Mouse (Mus musculus) B cell, adult 2 months (primary cell): ENCODE data around the gene Malrd1.
"Not testable (repeated sequence)": the region's sequence is repeated elsewhere in the genome, so short reads cannot be mapped to it uniquely, and the experiment has no call there.

ENCODE experiments used
- DNase-seq, 2 experiments: peaks; one replicate each; pipeline ENCODE4 v3.0.0; 2022

Gene Malrd1

DNA sequence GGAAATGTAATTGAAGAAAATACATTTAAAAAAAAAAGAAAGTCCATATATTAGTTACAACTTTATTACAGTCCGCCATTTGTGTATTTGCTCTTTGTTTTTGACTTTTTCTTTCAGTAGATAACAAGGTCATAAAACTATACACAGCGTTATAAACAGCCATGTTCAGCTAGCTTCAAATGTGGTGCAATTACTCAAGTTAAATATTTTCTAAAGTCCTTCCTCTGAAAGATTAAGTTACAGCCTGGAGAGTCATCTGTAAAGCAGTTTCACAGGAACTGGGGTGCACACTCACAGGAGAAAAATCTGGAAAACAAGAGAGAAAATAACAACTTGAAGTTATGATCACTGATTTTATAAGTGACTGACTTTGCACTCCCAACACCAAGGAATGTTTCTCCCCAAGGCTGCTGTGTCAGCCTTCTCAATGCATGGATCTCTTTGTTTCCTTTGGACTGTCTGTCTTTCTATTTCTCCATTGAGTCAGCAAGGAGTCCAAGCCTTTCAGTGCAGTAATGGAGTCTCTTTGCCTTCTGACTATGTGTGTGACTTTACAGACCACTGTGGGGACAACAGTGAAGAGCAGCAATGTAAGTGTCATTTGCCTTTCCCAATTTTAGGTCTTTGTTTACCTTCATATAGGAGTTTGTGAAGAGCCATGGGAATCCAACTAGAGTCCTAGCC lies at the start of gene Malrd1:
Gene Malrd1, plus strand, starts transcription at position 239 of the 684 bp plus-strand sequence.
- DNase-seq, result no peak

DNA sequence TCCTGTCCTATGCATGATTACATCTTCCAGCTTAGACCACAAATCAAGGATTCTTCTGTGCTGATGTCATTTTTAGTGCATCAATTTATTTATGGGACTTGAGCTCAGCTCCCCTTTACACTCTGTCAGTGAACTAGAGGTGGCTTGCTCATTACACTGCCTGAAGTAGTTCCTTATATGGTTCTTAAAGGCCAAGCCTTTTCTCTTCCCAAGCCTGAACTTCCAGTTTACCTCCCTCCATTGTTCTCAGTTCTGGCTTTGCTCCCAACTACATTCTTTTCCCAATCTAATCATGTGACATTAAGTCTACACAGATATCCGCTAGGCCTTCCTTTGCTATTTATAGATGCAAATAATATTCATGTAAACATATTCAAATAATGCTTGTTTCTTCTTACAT lies 12.4 kb downstream of the Malrd1 start:
- DNase-seq, result no peak

DNA sequence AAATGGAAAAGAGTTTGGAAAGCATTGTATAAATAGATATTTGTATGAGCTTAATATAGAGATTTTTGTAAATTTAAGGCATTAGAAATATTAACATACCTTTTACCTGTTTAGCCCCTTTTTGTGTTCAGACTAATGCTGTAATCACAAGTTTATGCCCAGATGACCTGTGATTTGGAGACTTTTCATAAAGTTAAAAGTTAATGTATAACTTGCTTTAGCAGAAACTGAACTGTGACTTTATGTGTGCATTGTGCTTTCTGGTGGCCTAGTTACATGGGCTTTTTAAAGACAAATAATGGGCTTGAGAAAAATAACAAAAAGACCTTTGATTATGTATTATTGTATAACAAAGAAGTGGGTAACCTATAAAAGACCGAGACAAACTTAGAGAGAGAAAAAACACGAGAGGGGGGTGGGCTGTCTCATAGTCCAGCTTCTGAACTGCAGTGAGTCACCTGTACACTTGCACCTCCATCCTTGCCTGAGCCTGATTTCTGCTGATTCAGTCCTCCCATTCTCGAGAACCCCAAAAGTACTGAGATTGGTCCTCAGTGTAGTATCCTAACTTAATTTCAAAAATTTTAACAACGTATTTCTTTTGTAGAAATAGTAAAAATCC lies 87.2 kb downstream of the Malrd1 start:
- no peak for DNase-seq

GRCm38 (mm10) chr2:15614026-15614425 lies 87.7 kb downstream of the Malrd1 start:
- DNase-seq, result no peak

- no peak for DNase-seq
Measured at GRCm38 (mm10) chr2:15635761-15636160, 109.5 kb downstream of the Malrd1 start.

DNA sequence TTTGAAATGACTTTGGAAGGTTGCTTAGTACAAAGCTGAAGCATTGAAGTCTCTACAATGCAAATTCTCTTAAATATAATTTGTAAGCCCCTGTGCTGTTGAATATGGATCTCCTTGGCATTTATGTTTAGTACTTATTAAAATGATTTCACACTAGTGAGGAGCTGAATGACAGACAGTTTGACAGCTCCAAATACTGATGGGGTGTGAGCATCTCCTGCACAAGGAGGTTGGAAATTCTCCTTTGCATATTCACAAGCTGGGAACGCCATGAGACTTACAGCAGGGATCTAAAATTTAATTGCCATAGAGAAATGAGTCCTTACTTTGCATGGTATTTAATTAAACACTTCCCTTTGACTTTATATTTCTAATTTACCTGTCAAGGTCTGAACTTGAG lies 117.6 kb downstream of the Malrd1 start:
- DNase-seq, result no peak

DNA sequence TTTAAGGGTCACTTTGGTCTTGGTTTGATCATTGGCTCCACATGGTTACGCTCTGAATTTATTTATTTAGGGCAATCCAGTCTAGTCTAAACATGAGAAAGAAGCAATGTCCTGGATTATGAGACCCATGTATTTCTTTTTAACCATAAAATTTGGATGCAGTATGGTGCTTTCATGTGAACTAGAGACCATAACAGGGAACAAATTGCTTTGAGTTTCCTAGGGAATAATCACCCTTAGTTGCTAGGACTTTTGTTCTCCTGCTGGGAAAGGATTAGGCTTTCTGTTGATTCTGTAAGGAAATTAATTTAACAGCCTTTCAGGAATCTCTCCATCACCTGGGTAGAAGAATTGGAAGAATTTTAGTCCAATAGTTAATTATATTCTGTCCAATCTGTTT lies 130.1 kb downstream of the Malrd1 start:
- DNase-seq, result no peak

GRCm38 (mm10) chr2:15702977-15703376 lies 176.7 kb downstream of the Malrd1 start:
- DNase-seq, result no peak

DNA sequence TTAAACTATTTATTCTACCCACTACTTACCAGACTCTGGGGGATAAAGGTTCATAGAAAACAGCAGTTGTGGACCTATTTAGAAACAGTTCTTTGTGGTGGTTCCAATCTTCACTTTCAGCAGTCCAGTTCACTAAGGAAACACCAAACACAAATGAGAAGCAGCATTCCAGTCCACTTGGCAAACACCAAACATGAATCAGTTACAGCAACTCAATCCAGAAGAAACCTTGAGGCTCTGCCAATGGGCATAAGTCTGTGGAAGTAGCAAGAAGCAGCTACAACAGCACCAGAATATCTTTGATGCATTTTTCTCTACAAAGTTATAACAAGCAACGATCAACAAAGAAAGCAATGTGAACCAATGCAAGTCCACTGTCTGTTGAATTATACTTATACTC lies 214.7 kb downstream of the Malrd1 start:
- no peak for DNase-seq

DNA sequence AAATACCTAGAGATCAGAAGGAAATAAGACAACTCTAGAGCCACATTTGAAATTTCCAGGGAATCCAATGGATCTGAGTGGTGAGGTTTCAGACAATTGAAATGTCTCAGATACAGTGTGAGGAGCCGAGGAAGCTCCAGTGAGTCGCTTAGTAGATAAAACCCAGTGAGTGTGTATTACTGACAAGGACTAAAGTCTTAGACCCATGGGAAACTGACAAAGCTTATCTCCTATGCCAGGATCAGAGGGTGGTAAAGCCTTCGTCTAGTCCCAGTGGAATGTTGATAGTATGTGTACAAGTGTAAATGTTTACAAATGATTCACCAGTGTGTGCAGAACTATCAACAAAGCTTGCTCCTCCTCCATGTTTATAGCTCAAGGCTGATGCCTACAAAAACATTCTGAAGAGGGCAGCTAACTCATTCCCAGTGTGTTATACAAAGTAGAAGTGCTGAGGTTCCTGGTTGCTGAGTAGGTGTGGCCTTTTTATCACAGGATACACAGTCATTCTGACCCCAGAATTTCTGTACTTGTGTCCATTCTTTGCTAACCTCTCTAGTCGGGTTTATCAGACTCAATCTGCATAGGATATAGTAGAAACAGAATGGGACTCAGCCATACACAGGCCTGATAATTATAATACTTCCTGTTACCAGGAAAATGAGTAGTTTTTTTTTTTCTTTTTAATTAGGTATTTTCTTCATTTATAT lies 218.9 kb downstream of the Malrd1 start:
- DNase-seq, result no peak

GRCm38 (mm10) chr2:15784818-15785217 lies 258.5 kb downstream of the Malrd1 start:
- DNase-seq, result no peak

DNA sequence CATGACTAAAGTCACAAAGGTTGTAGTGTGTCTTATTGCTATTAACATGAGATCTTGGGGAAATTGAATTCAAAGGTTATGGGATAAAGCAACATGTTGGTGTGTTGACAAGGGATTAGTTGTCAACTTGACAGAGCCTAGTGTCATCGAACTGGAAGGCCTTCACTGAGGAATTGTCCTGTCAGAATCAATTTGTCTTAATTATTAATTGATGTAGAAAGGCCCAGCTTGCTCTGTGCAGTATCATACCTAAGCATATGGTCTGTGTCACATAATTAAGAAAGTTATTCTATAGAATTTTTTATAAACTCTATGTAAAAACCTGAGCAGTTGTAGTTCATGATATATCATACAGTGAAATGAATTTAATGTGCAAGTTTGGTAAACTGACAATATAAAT lies 289.4 kb downstream of the Malrd1 start:
- no peak for DNase-seq

GRCm38 (mm10) chr2:15869380-15869779 lies 343.1 kb downstream of the Malrd1 start:
- DNase-seq, result no peak

DNA sequence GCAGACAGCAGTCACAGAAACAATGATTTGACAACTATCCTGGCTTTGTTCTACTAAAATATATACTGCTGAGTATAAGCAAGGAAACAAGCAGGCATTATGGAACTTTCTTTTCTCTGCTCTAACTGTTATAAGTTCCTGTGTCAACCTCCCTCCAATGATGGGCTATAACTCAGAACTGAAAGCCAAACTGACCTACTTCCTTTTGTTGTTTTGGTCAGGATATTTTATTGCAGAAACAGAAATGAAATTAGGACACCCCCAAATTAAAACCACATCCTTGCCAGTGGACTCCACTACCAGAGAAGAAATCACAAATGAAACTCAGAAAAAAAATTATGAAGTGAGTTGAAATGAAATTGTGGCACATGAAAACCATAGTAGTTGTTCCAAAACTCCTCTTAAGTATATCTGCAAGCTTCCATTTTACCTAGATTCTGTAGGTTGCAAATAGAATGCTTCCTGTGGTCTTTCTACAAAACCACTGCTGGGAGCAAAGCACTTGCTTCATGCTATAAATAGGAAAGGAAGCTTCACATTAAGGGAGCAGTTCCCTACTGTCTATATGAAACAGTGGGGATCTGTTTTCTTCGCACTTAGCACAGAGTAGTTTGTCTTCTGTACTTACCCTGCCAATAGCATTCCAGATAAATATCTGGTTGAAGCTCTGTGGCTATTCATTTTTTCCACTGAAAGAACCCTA lies 367.3 kb downstream of the Malrd1 start:
- no peak for DNase-seq

DNA sequence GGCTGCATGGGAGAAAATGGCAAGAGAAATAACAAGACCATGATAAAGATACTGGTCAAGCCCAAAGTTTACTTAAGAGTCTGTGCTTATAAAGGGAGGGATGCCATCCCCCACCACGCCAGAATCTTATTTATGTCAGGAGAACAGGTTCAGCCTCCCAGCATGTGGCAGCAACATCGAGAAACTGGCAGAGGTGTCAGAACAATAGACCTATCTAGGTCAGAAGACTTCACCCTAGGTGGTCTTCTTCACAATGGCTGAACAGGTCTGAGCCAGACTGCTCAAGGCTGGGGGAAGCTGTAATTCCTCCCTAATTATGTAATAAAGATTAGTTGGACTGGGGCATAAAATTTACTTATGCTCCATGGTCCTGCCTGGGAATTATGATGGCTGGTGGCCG lies 399.2 kb downstream of the Malrd1 start:
- DNase-seq, result no peak

- no peak for DNase-seq
Measured at GRCm38 (mm10) chr2:15926041-15926440, 399.8 kb downstream of the Malrd1 start.

- no peak for DNase-seq
Measured at GRCm38 (mm10) chr2:15931479-15931878, 405.2 kb downstream of the Malrd1 start.

GRCm38 (mm10) chr2:15931924-15932323 lies 405.6 kb downstream of the Malrd1 start:
- DNase-seq, result no peak

DNA sequence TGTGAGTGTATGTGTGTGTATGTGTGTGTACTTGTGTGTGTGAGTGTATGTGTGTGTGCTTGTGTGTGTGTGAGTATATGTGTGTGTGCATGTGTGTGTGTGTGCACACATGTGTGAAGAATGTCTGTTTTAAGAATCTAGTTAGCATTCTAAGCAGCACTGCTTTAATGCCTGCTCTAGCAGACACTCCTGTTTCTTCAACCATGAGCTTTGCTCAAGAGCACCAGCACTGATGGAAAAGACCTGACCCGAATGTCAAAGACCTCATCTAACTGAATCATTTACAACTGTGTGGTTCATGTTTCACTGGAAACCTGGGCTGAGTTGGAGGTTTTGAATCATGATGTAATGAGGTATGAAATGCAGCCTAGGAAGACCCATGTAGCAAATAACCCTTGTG lies 406.1 kb downstream of the Malrd1 start:
- DNase-seq, result no peak

DNA sequence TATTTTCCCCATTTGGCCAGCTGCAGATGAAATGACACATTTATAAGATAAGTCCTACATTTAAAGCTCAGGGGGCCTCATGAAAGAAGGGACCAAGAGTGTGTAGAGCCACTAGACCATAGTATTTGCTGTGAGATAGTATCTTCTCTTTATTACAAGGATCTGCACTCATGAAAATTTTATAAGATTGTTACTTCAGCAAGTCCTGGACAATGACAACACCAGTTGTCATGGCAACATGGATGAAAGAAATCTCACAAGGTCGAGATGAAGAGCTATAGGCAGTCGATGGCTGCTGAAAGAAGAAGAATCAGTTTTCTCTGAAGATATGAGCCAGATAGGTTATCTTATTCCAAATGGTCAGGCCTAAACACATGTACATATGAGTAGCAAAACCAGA lies 476.6 kb downstream of the Malrd1 start:
- DNase-seq, result no peak

DNA sequence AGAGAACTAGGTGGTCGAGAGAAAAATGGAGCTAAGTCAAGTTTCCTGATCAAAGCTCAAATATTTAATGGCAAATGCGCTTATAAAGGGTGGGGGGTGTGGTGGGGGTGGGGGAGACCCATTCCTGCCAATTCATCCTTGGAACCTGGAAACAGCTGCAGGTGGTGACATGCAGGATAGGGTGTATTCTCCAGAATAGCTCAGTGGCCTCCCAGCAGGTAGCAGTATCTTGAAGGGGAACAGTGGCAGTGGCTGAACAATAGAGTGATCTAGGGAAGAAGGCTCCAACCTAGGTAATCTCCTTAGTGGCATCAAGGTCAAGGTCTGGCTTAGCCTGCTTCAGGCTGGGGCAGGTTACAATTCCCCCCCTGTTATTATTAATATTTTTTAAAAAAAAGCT lies 490.8 kb downstream of the Malrd1 start:
- not testable (repeated sequence) for DNase-seq

DNA sequence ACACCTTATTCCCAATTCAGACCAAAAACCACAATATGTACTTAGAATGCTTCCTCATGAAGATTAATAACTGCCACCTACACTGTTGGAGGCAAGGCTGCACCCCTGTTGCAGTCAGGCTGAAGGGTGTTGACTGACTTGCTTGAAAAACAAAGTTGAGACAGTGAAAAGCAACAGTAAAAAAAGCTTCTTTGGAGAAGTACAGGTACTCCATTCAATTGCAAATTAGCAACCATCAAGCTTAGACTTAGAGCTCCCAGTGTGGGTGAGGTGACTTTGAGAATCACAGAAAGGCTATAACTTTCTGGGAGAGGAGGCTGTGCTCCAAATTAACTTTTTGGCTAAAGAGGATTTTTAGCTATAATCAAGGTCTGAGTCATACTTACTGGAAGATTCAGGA lies 491.4 kb downstream of the Malrd1 start:
- DNase-seq, result not testable (repeated sequence)

DNA sequence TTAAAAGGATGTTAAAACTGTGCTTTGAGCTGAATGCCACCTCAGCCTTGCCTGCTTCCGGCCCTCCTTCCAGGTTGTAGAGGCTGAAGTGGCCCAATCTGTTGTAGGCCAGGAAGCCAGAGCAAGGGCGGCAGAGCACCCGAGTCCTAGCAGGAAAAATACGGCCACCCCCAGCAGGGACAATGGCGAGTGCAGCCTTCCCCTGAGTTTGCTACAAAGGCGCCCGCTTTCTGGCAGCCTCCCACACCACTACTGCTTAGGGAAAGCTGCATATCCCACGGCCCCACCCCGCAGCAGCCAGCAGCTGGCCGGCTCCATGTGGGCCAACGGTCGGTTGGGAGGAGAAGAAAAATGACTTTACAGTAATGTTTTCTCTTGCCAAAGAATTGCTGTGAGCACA lies 503.5 kb downstream of the Malrd1 start:
- no peak for DNase-seq

DNA sequence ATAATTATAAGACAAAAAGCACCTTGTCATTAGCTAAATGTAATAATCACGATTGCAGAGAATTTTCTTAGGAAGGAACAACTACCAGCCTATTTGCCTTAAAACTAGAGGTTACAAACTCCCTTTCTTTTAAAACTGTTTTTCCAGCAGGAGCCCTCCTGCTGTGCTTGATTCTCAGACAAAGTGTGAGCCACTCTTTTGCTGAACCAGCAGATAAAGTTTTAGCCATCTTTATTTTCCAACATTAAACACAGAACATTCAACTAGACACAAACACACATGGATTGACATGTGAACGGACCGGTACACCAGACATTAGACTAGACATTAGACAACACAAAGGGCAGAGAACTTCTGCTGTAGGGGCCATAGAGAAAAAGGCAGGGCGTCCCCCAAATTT lies 505.3 kb downstream of the Malrd1 start:
- no peak for DNase-seq
